Mouse (Mus musculus) liver, embryonic 18 days (tissue): ENCODE data around the gene Ugt8a. TPM values are rescaled to one million over a fixed set of nuclear protein-coding genes. Genes with fewer than 3 reads are reported as not detected.

Experiments
- polyA plus RNA-seq: library from polyadenylated mRNA; depleted of rRNA; stranded (reverse); fragments of >200 nt; gene quantifications from 2 replicates; pipeline ENCODE4 v1.2.3, GENCODE M21; 2012; rRNA removed

Ugt8a gene
- polyA plus RNA-seq, result 0.42 and 0.43 TPM in 2 replicates

GRCm38 (mm10) chr3:125938092-125938755 is at the start of gene Ugt8a:
Gene Ugt8a (minus strand): TSS chr3:125938619.

